23 mouse cellular contexts compared by ENCODE assay signal in the genomic region with DNA sequence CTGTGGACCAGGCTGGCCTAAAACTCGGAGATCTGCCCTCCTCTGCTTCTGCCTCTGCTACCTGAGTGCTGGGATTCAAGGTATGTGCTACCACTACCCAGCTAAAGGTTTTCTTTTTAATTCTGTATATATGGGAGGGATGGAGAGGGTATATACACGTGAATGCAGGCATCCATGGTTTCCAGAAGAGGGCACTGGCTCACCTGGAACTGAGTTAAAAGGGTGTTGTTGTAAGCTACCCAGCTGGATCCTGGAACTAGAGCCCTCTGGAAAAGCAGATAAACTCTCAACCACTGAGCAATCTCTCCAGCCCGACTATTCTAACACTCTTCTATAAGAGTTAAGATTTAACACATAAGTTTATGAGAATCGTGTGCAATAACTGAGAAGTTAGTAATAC. TPM values are rescaled to one million over a fixed set of nuclear protein-coding genes. Genes with fewer than 3 reads are reported as not detected.
DNase-seq lines count a peak whose midpoint lies in the region; ATAC-seq and TF ChIP-seq lines count a peak whose summit lies in the region.
"Had no signal": no experiment of that assay in that cellular context is flagged by ENCODE, and none has a peak within 500 bp of the region (broad histone marks: within the 10 kb centered on the region; RNA-seq: fewer than 3 reads in every experiment).

No protein-coding gene starts in this region.

- in situ Hi-C loops in CH12.LX (cut with MboI; ENCODE audit: low pct_ligation_motif_present, low pct_unique_long_range_greater_than_20kb, low sequenced_read_pairs): loop anchor here (5.0 kb wide), 1 partner anchor 72 kb away; no protein-coding TSS in a partner anchor

- TF ChIP-seq RAD21 in CH12.LX (IDR thresholded peaks at IDR 0.05; ENCODE audit: low read depth, low read length): peak; percentile 58

- H3K9me3 ChIP-seq in heart, embryonic 12.5 days (replicated peaks): peaks cover 2% of the 10 kb centered on the region; the same call in 1 of the 2 replicates
- no peaks in the 10 kb centered on the region for H3K9me3 ChIP-seq in lung, embryonic 14.5 days (ENCODE audit: low read depth, low read length)
- H3K9me3 ChIP-seq in CH12.LX (replicated peaks; ENCODE audit: low read length): peaks cover 3% of the 10 kb centered on the region
- H3K9me3 ChIP-seq: embryonic facial prominence, embryonic 13.5 days; heart, embryonic 10.5 days; liver, embryonic 15.5 days; neural tube, embryonic 13.5 days had no signal

- no peaks in the 10 kb centered on the region for H3K79me2 ChIP-seq in heart, adult 2 months (replicated peaks; ENCODE audit: control insufficient read depth, insufficient read depth, low read length)
- H3K79me2 ChIP-seq in CH12.LX (replicated peaks; ENCODE audit: control insufficient read depth, extremely low read depth, insufficient read depth, poor library complexity, severe bottlenecking): peaks cover 25% of the 10 kb centered on the region

- dilution Hi-C loops in CH12.LX (cut with MboI; ENCODE audit: extremely low pct_ligation_motif_present, extremely low pct_unique_long_range_greater_than_20kb, low sequenced_read_pairs): no loop called here

- intact Hi-C loops in heart, adult 2 months (cut with DNase I): no loop called here

- H3K27ac ChIP-seq in heart, adult 2 months: no peak overlapping the region
- H3K27ac ChIP-seq in heart, embryonic 12.5 days (ENCODE audit: poor library complexity, severe bottlenecking): no peak overlapping the region
- no peak overlapping the region for H3K27ac ChIP-seq in lung, embryonic 14.5 days (ENCODE audit: low read depth)
- H3K27ac ChIP-seq in CH12.LX (ENCODE audit: insufficient read depth, low read depth): peak overlapping the region; percentile 88
- H3K27ac ChIP-seq in small intestine, adult 2 months (ENCODE audit: insufficient read depth, low read depth, low read length): peak overlapping the region; percentile 61; the same call in 1 of the 2 replicates
- H3K27ac ChIP-seq: embryonic facial prominence, embryonic 13.5 days; heart, embryonic 10.5 days; hindbrain, postnatal 0 days; liver, embryonic 15.5 days; midbrain, embryonic 10.5 days; neural tube, embryonic 13.5 days had no signal

- H3K4me3 ChIP-seq in heart, adult 2 months: no peak overlapping the region
- no peak overlapping the region for H3K4me3 ChIP-seq in heart, embryonic 12.5 days
- H3K4me3 ChIP-seq in lung, embryonic 14.5 days (ENCODE audit: low read depth, low read length): no peak overlapping the region
- no peak overlapping the region for H3K4me3 ChIP-seq in CH12.LX (replicated peaks in 1 of 3; ENCODE audit: low read depth in 2 of 3, low read length in 2 of 3, poor library complexity in 1 of 3)
- no peak overlapping the region for H3K4me3 ChIP-seq in small intestine, adult 2 months (ENCODE audit: low read depth, low read length)
- H3K4me3 ChIP-seq: embryonic facial prominence, embryonic 13.5 days; heart, embryonic 10.5 days; liver, embryonic 15.5 days; midbrain, embryonic 10.5 days; neural tube, embryonic 13.5 days had no signal

- H3K27me3 ChIP-seq in heart, adult 2 months (ENCODE audit: control insufficient read depth, insufficient read depth, low read length): peaks cover 13% of the 10 kb centered on the region
- H3K27me3 ChIP-seq in heart, embryonic 12.5 days (replicated peaks): peaks cover 50% of the 10 kb centered on the region
- peaks cover 50% of the 10 kb centered on the region for H3K27me3 ChIP-seq in lung, embryonic 14.5 days (ENCODE audit: insufficient read depth, low read length)
- H3K27me3 ChIP-seq in CH12.LX (replicated peaks): no peaks in the 10 kb centered on the region
- peaks cover 34% of the 10 kb centered on the region for H3K27me3 ChIP-seq in small intestine, adult 2 months (ENCODE audit: control insufficient read depth, insufficient read depth, low read length)

- H3K4me1 ChIP-seq in heart, adult 2 months (ENCODE audit: control insufficient read depth, insufficient read depth, low read length): 0 out of 2 replicates have a peak, but pooled peaks cover 3% of the 10 kb centered on the region
- peaks cover 11% of the 10 kb centered on the region for H3K4me1 ChIP-seq in heart, embryonic 12.5 days (replicated peaks)
- H3K4me1 ChIP-seq in lung, embryonic 14.5 days (ENCODE audit: insufficient read depth): no peaks in the 10 kb centered on the region; the same call in 1 of the 2 replicates
- H3K4me1 ChIP-seq in CH12.LX (ENCODE audit: control insufficient read depth in 1 of 2, insufficient read depth in 2 of 2): peaks cover 2 to 52% of the 10 kb centered on the region in 2 experiments; a peak in 3 of 4 replicates
- peaks cover 6% of the 10 kb centered on the region; the same call in 1 of the 2 replicates for H3K4me1 ChIP-seq in small intestine, adult 2 months (ENCODE audit: control insufficient read depth, insufficient read depth, insufficient read length, low read length)

- no peak overlapping the region for H3K4me2 ChIP-seq in heart, embryonic 12.5 days
- no peak overlapping the region for H3K4me2 ChIP-seq in lung, embryonic 14.5 days
- H3K4me2 ChIP-seq in CH12.LX (ENCODE audit: insufficient read depth, low read depth, poor library complexity, severe bottlenecking): peak overlapping the region; percentile 81; the same call in 1 of the 2 replicates
- H3K4me2 ChIP-seq: embryonic facial prominence, embryonic 13.5 days; neural tube, embryonic 13.5 days had no signal

- no peak for TF ChIP-seq EP300 in heart, adult 2 months (IDR thresholded peaks at IDR 0.05; ENCODE audit: insufficient read depth, low read depth, low read length)
- no peak for TF ChIP-seq EP300 in CH12.LX (IDR thresholded peaks at IDR 0.05; ENCODE audit: low read length)

- peak; percentile 33 for TF ChIP-seq CTCF in heart, adult 2 months (IDR thresholded peaks at IDR 0.05)
- peak; percentile 12; the same call in 1 of the 2 replicates for TF ChIP-seq CTCF in lung, embryonic 14.5 days (IDR thresholded peaks at IDR 0.05; ENCODE audit: low read depth)
- TF ChIP-seq CTCF in CH12.LX (conservative IDR thresholded peaks at IDR 0.05 in 1 of 2, IDR thresholded peaks at IDR 0.05 in 1 of 2; ENCODE audit: low read depth in 2 of 2, low read length in 2 of 2): peak in 1 of 2 experiments; percentile 62; a peak in 2 of 4 replicates
- TF ChIP-seq CTCF in small intestine, adult 2 months (IDR thresholded peaks at IDR 0.05; ENCODE audit: extremely low read depth, insufficient read length, insufficient replicate concordance, low read depth, low read length): no peak

- DNase-seq in heart, adult 2 months: no peak
- no peak for DNase-seq in lung, embryonic 14.5 days
- DNase-seq in lung, adult 18-20 months: no peak
- peak; percentile 45 for DNase-seq in CH12.LX (ENCODE audit: extremely low read depth)
- DNase-seq: cerebellum, adult 9-11 months; gastrocnemius, postnatal 14 days; heart, postnatal 4 days; kidney, adult 9 months; lung, postnatal 4 days; thymus, postnatal 4 days had no signal

- WGBS in heart, adult 2 months: 65% methylated on average over 4 of the region's 4 CpGs
- WGBS in heart, embryonic 12.5 days: 57% methylated on average over 4 of the region's 4 CpGs
- 57% methylated on average over 4 of the region's 4 CpGs for WGBS in lung, embryonic 14.5 days
- WGBS in small intestine, adult 2 months: 68% methylated on average over 4 of the region's 4 CpGs

- no peak for TF ChIP-seq POLR2A in heart, adult 2 months (IDR thresholded peaks at IDR 0.05; ENCODE audit: insufficient read depth, low read depth, low read length)
- no peak for TF ChIP-seq POLR2A in CH12.LX (IDR thresholded peaks at IDR 0.05; ENCODE audit: low read depth, low read length)
- TF ChIP-seq POLR2A in small intestine, adult 2 months (IDR thresholded peaks at IDR 0.05; ENCODE audit: low read depth, low read length): no peak

- no peaks in the 10 kb centered on the region for H3K36me3 ChIP-seq in heart, adult 2 months (ENCODE audit: control insufficient read depth, insufficient read depth, low read length)
- H3K36me3 ChIP-seq in heart, embryonic 12.5 days: no peaks in the 10 kb centered on the region
- H3K36me3 ChIP-seq in lung, embryonic 14.5 days (ENCODE audit: insufficient read depth): no peaks in the 10 kb centered on the region
- H3K36me3 ChIP-seq in CH12.LX (replicated peaks in 1 of 2; ENCODE audit: control insufficient read depth in 1 of 2, insufficient read depth in 1 of 2, low read length in 1 of 2): no peaks in the 10 kb centered on the region
- no peaks in the 10 kb centered on the region for H3K36me3 ChIP-seq in small intestine, adult 2 months (ENCODE audit: control insufficient read depth, insufficient read depth, low read length)
- H3K36me3 ChIP-seq: embryonic facial prominence, embryonic 13.5 days; heart, embryonic 10.5 days; liver, embryonic 15.5 days; midbrain, embryonic 10.5 days; neural tube, embryonic 13.5 days had no signal

- H3K9ac ChIP-seq in heart, adult 2 months (ENCODE audit: low read depth, low read length): no peak overlapping the region
- no peak overlapping the region for H3K9ac ChIP-seq in heart, embryonic 12.5 days
- H3K9ac ChIP-seq in lung, embryonic 14.5 days: no peak overlapping the region
- no peak overlapping the region for H3K9ac ChIP-seq in CH12.LX (ENCODE audit: insufficient read depth, low read depth)
- H3K9ac ChIP-seq: embryonic facial prominence, embryonic 13.5 days; liver, embryonic 15.5 days; neural tube, embryonic 13.5 days had no signal

- ATAC-seq in heart, embryonic 12.5 days (ENCODE audit: insufficient number of reproducible peaks, low FRiP score): no peak
- ATAC-seq in lung, embryonic 14.5 days (ENCODE audit: insufficient read depth): no peak
- no peak for ATAC-seq in cerebellum, adult (ENCODE audit: insufficient number of reproducible peaks, low FRiP score, low TSS enrichment)
- ATAC-seq: hindbrain, postnatal 0 days had no signal

RNA-seq across cellular contexts. Expression of a gene that starts 1.5 kb away (rescaled TPM):
- total RNA-seq in heart, adult 2 months (2021): not detected
- 0.23 TPM in 1 of 2 replicates, not detected in the other for polyA plus RNA-seq in heart, adult 2 months (2012; rRNA removed)
- 0.28 and 0.52 TPM in 2 replicates for polyA plus RNA-seq in heart, embryonic 12.5 days (2016; fragmentation: Nextera tagmentation; extraction: Ambion mirVana)
- polyA plus RNA-seq in lung, embryonic 14.5 days (2014; fragmentation: Nextera tagmentation; extraction: Ambion mirVana): 0.57 TPM in 1 of 2 replicates, not detected in the other
- total RNA-seq in CH12.LX (2012; rRNA removed) (3.1 and 3.9 TPM in 2 replicates), CH12.LX (2014; rRNA removed) (3.2 and 5.0 TPM in 2 replicates)
- 3.0 and 3.7 TPM in 2 replicates for polyA plus RNA-seq in CH12.LX (2012; ENCODE audit: insufficient read length, low read depth)
- not detected in 2 replicates for polyA plus RNA-seq in small intestine, adult 2 months (2012; rRNA removed)
- total RNA-seq: gastrocnemius, postnatal 14 days; hindbrain, postnatal 0 days; layer of hippocampus, postnatal 25 days had no signal
- polyA plus RNA-seq: embryonic facial prominence, embryonic 13.5 days; neural tube, embryonic 13.5 days had no signal

RNA-seq across cellular contexts. Expression of a gene that starts 3.5 kb away (rescaled TPM):
- total RNA-seq in heart, adult 2 months (2021): 1 to 10 TPM in 1 of 2 experiments, under 1 TPM in 1; 0.94 to 1.5 TPM
- 0.61 and 1.5 TPM in 2 replicates for polyA plus RNA-seq in heart, adult 2 months (2012; rRNA removed)
- polyA plus RNA-seq in heart, embryonic 12.5 days (2016; fragmentation: Nextera tagmentation; extraction: Ambion mirVana): 0.06 and 0.26 TPM in 2 replicates
- 0.14 and 0.32 TPM in 2 replicates for polyA plus RNA-seq in lung, embryonic 14.5 days (2014; fragmentation: Nextera tagmentation; extraction: Ambion mirVana)
- total RNA-seq in CH12.LX (2012; rRNA removed) (110 and 124 TPM in 2 replicates), CH12.LX (2014; rRNA removed) (118 and 130 TPM in 2 replicates)
- 238 and 243 TPM in 2 replicates for polyA plus RNA-seq in CH12.LX (2012; ENCODE audit: insufficient read length, low read depth)
- polyA plus RNA-seq in small intestine, adult 2 months (2012; rRNA removed): 6.6 and 9.7 TPM in 2 replicates
- total RNA-seq: hindbrain, postnatal 0 days had no signal
- polyA plus RNA-seq: limb, embryonic 11.5 days had no signal

RNA-seq across cellular contexts. Expression of a gene that starts 37.8 kb away (rescaled TPM):
- 10 to 100 TPM; 40.2 to 40.9 TPM for total RNA-seq in heart, adult 2 months (2021)
- 61.2 and 63.8 TPM in 2 replicates for polyA plus RNA-seq in heart, adult 2 months (2012; rRNA removed)
- polyA plus RNA-seq in heart, embryonic 12.5 days (2016; fragmentation: Nextera tagmentation; extraction: Ambion mirVana): 66.9 and 71.0 TPM in 2 replicates
- 6.6 and 6.9 TPM in 2 replicates for polyA plus RNA-seq in lung, embryonic 14.5 days (2014; fragmentation: Nextera tagmentation; extraction: Ambion mirVana)
- 45.1 and 49.7 TPM in 2 replicates for total RNA-seq in CH12.LX (2012; rRNA removed)
- 30.6 and 32.9 TPM in 2 replicates for total RNA-seq in CH12.LX (2014; rRNA removed)
- polyA plus RNA-seq in CH12.LX (2012; ENCODE audit: insufficient read length, low read depth): 32.5 and 34.9 TPM in 2 replicates
- 46.3 and 105 TPM in 2 replicates for polyA plus RNA-seq in small intestine, adult 2 months (2012; rRNA removed)

RNA-seq across cellular contexts. Expression of a gene that starts 48.7 kb away (rescaled TPM):
- not detected for total RNA-seq in heart, adult 2 months (2021)
- polyA plus RNA-seq in heart, adult 2 months (2012; rRNA removed): not detected in 2 replicates
- polyA plus RNA-seq in heart, embryonic 12.5 days (2016; fragmentation: Nextera tagmentation; extraction: Ambion mirVana): not detected in 2 replicates
- polyA plus RNA-seq in lung, embryonic 14.5 days (2014; fragmentation: Nextera tagmentation; extraction: Ambion mirVana): not detected in 2 replicates
- not detected in 2 replicates for total RNA-seq in CH12.LX (2012; rRNA removed)
- total RNA-seq in CH12.LX (2014; rRNA removed): not detected in 2 replicates
- not detected in 2 replicates for polyA plus RNA-seq in CH12.LX (2012; ENCODE audit: insufficient read length, low read depth)
- polyA plus RNA-seq in small intestine, adult 2 months (2012; rRNA removed): not detected in 2 replicates
- total RNA-seq: gastrocnemius, postnatal 14 days; heart, postnatal 4 days; hindbrain, postnatal 0 days; layer of hippocampus, postnatal 25 days had no signal
- polyA plus RNA-seq: embryonic facial prominence, embryonic 13.5 days; heart, embryonic 10.5 days; hindbrain, postnatal 0 days; large intestine, adult 2 months; limb, embryonic 11.5 days; liver, embryonic 15.5 days; midbrain, embryonic 10.5 days; neural tube, embryonic 13.5 days; testis, adult 2 months had no signal

Comparison
In these comparisons a context has a peak if more than half of its experiments do, and no peak if none do; other contexts are left out.
1. H3K27ac ChIP-seq: peak in CH12.LX (single experiment) and small intestine, adult 2 months (single experiment); none in heart, adult 2 months (single experiment), heart, embryonic 12.5 days (single experiment) and lung, embryonic 14.5 days (single experiment).
2. RNA of a gene that starts 3.5 kb away (polyA plus RNA-seq): 238 to 243 TPM in CH12.LX; 6.6 to 9.7 TPM in small intestine, adult 2 months, 0.61 to 1.5 TPM in heart, adult 2 months, 0.14 to 0.32 TPM in lung, embryonic 14.5 days and 0.06 to 0.26 TPM in heart, embryonic 12.5 days; every median in the first group is over 10 times any median in the second.